Mouse (Mus musculus): ENCODE measurements at regions not wholly inside any gene's neighbourhood (a gene's known extent, or its start where the extent isn't known, plus 50 kb on each side); places are given as distances from the start of the nearest gene placed in this dataset.

DNA sequence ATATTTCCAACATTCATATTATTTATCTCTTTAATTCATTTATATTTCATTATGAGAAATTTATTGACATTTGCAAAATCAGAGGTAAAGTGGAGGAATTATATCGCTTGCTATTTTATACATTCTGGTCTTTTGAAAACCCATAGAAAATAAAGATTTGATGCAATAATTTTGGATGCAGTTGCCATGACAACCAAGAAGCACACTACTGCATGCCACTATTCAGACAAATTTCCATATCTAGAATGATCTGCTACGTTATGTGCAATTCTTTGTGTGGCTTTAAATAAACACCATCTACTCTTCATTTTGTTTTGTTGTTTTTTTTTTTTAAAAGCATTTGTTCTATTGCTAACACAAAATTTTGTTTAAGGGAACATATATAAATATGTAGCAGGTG is 474.4 kb downstream of the Pcdh18 start:
- no peak for DNase-seq (ENCODE audit: low read depth, low spot score)

DNA sequence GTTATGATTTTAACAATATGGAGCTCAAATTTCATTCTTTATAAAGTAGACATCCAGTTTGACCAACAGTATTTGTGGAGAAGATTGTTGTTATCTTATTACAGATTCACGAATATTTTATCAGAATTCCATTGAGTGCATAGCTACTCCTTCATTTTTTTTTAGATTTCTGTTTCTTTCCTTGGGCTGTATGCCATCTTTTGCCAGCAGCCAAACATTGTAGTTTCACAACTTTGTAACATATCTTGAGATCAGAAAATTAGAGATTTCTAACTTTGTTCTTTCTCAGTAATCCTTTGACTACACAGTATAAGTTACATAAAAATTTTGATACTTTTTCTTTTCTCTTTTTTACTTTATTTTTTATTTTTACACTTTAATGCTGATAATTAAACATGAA is 478.8 kb downstream of the Pcdh18 start:
- DNase-seq (ENCODE audit: low read depth, low spot score), result no peak

DNA sequence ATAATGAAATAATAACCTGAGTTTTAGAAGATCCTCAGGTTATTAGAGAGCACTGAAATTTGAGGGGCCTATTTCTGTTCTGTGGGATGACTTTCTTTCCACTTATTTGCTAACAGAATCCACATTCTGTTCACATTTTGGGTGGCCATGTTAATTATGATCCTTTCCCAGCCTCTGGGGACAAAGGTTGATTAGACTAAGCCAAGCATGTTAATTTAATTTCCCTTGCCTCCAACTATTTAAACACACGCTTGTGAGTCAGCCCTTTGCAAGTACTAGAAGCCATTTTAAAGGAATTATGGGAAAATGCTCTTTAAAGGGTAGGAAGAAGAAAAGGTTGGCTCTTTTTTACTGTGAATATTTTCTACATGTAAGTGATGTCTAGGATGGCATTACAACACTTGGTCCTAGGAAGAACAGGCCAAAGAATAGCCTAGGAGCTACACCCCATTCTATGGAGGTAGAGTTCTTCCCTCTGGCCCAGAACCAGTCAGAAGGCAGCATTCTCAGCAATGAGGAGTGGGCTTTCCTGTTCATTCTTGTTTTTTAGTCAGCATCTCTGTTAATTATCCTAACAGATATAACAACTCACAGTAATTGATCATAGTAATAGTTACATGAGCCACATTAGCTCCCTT is 482.7 kb downstream of the Pcdh18 start:
- no peak for DNase-seq (ENCODE audit: low read depth, low spot score)

DNA sequence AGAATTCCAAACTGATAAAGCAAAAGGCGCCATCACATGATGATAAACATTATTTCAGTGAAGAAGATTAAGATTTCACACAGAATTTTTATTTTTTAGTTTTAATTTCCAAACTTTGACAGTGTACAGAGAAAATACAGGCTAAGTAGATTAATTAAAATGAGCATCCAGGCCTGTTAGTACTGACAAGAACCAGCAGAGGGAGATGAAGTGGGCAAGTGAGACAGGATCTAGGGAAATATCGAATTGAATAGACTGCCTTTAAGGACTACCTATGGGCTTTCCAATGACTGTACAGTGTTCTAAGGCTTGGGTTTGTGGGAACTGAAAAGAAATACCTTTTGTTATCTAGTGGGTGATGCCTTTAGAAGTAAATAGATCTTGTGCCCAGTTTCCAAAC is 491.1 kb downstream of the Pcdh18 start:
- peak; percentile 22 for DNase-seq (ENCODE audit: low read depth, low spot score)

All from mesoderm, embryonic 11.5 days (tissue).